Mouse (Mus musculus) forebrain, embryonic 12.5 days (tissue): ENCODE measurements around the gene C530008M17Rik. TPM values are rescaled to one million over a fixed set of nuclear protein-coding genes. Genes with fewer than 3 reads are reported as not detected.

Experiments used
- ATAC-seq: fragments of 200-750 bp; cut with Nextera tagmentation; 2 replicates; pipeline ENCODE4 v1.8.0; 2017; ENCODE audit warnings: moderate TSS enrichment; ENCODE audit not compliant: low FRiP score
- H3K27ac ChIP-seq: fragments of 300-500 bp; sonication (generic); 2 replicates; pipeline ENCODE4 v1.5.1; 2016; ENCODE audit warnings: mild to moderate bottlenecking
- H3K27me3 ChIP-seq: fragments of 300-500 bp; sonication (generic); 2 replicates; pipeline ENCODE4 v1.6.1; 2016; ENCODE audit warnings: mild to moderate bottlenecking
- H3K36me3 ChIP-seq: fragments of 300-500 bp; sonication (generic); replicated peaks from 2 replicates; pipeline ENCODE4 v1.6.1; 2016; ENCODE audit warnings: mild to moderate bottlenecking
- H3K4me1 ChIP-seq: fragments of 300-500 bp; sonication (generic); 2 replicates; pipeline ENCODE4 v1.6.1; 2016
- H3K4me2 ChIP-seq: fragments of 300-500 bp; sonication (generic); 2 replicates; pipeline ENCODE4 v1.6.1; 2016; ENCODE audit warnings: mild to moderate bottlenecking, moderate library complexity
- H3K4me3 ChIP-seq: fragments of 300-500 bp; sonication (generic); replicated peaks from 2 replicates; pipeline ENCODE4 v1.5.1; 2016; ENCODE audit warnings: mild to moderate bottlenecking
- H3K9ac ChIP-seq: fragments of 300-500 bp; sonication (generic); 2 replicates; pipeline ENCODE4 v1.6.1; 2016; ENCODE audit warnings: mild to moderate bottlenecking
- H3K9me3 ChIP-seq: fragments of 300-500 bp; sonication (generic); 2 replicates; pipeline ENCODE4 v1.6.1; 2016
- WGBS: fragments of 180-500 bp; shearing (Covaris S2); methylation state at CpG from one replicate; pipeline ENCODE4 v1.1.7; 2016; 5-methylcytosine and 5-hydroxymethylcytosine counted together
- polyA plus RNA-seq: library from polyadenylated mRNA; unstranded; fragments of >200 nt; fragmentation: Nextera tagmentation; extraction: Ambion mirVana; gene quantifications from 2 replicates; pipeline ENCODE4 v1.2.1, GENCODE M21; 2016

C530008M17Rik gene
- polyA plus RNA-seq, 1 experiment from 2014 or later, result 83.5 TPM

- WGBS, result 82% methylated on average over 7 of the region's 7 CpGs
- Histone ChIP-seq H3K27me3 (no peaks in the 10 kb centered on the region), H3K4me1 (peaks cover 49% of the 10 kb centered on the region), H3K4me3 (no peak overlapping the region), H3K27ac (peak overlapping the region; percentile 97; the same call in 1 of the 2 replicates), H3K36me3 (peaks cover 11% of the 10 kb centered on the region), H3K4me2 (no peak overlapping the region), H3K9me3 (no peaks in the 10 kb centered on the region), H3K9ac (no peak overlapping the region)
- no peak for ATAC-seq
Observed at GRCm38 (mm10) chr5:76784151-76784723, 127.9 kb downstream of the C530008M17Rik start.

GRCm38 (mm10) chr5:76785013-76785412, 128.7 kb downstream of the C530008M17Rik start:
- WGBS, result 85% methylated on average over 6 of the region's 6 CpGs
- Histone ChIP-seq H3K9me3 (no peaks in the 10 kb centered on the region), H3K9ac (no peak overlapping the region), H3K27ac (no peak overlapping the region), H3K4me2 (no peak overlapping the region), H3K27me3 (no peaks in the 10 kb centered on the region), H3K4me3 (no peak overlapping the region), H3K4me1 (peaks cover 42% of the 10 kb centered on the region), H3K36me3 (peaks cover 18% of the 10 kb centered on the region)
- ATAC-seq, result no peak

- H3K27ac ChIP-seq, result no peak overlapping the region
- H3K4me2 ChIP-seq, result no peak overlapping the region
- H3K27me3 ChIP-seq, result no peaks in the 10 kb centered on the region
- no peak for ATAC-seq
- no peak overlapping the region for H3K9ac ChIP-seq
- 95% methylated on average over 4 of the region's 4 CpGs for WGBS
- no peak overlapping the region for H3K4me3 ChIP-seq
- peaks cover 46% of the 10 kb centered on the region for H3K36me3 ChIP-seq
- H3K9me3 ChIP-seq, result no peaks in the 10 kb centered on the region
- H3K4me1 ChIP-seq, result 0 out of 2 replicates have a peak, but pooled peaks cover 2% of the 10 kb centered on the region
Observed at GRCm38 (mm10) chr5:76789881-76790280, 133.6 kb downstream of the C530008M17Rik start.

- H3K36me3 ChIP-seq, result peaks cover 46% of the 10 kb centered on the region
- no peaks in the 10 kb centered on the region for H3K4me1 ChIP-seq
- 89% methylated on average over 4 of the region's 4 CpGs for WGBS
Observed at GRCm38 (mm10) chr5:76791280-76791679, 135.0 kb downstream of the C530008M17Rik start.

GRCm38 (mm10) chr5:76792720-76793119, 136.4 kb downstream of the C530008M17Rik start:
- no peak overlapping the region for H3K27ac ChIP-seq
- H3K4me3 ChIP-seq, result no peak overlapping the region
- no peaks in the 10 kb centered on the region for H3K27me3 ChIP-seq
- no peak for ATAC-seq
- no peaks in the 10 kb centered on the region for H3K9me3 ChIP-seq
- no peak overlapping the region for H3K4me2 ChIP-seq
- peaks cover 44% of the 10 kb centered on the region for H3K36me3 ChIP-seq
- 92% methylated on average over 6 of the region's 6 CpGs for WGBS
- no peaks in the 10 kb centered on the region for H3K4me1 ChIP-seq
- no peak overlapping the region for H3K9ac ChIP-seq

More at GRCm38 (mm10) chr5:76791280-76791679, 135.0 kb downstream of the C530008M17Rik start:
- H3K9me3 ChIP-seq, result no peaks in the 10 kb centered on the region
- H3K9ac ChIP-seq, result no peak overlapping the region
- no peak for ATAC-seq
- no peak overlapping the region for H3K4me2 ChIP-seq
- no peak overlapping the region for H3K27ac ChIP-seq
- no peaks in the 10 kb centered on the region for H3K27me3 ChIP-seq
- H3K4me3 ChIP-seq, result no peak overlapping the region

GRCm38 (mm10) chr5:76798043-76798442, 141.7 kb downstream of the C530008M17Rik start:
- 97% methylated on average over 8 of the region's 8 CpGs for WGBS
- H3K4me2 ChIP-seq, result no peak overlapping the region
- H3K27ac ChIP-seq, result no peak overlapping the region
- no peaks in the 10 kb centered on the region for H3K27me3 ChIP-seq
- H3K4me3 ChIP-seq, result no peak overlapping the region
- no peak overlapping the region for H3K9ac ChIP-seq
- H3K36me3 ChIP-seq, result peaks cover 12% of the 10 kb centered on the region
- no peaks in the 10 kb centered on the region for H3K4me1 ChIP-seq
- H3K9me3 ChIP-seq, result no peaks in the 10 kb centered on the region
- ATAC-seq, result no peak

- Histone ChIP-seq H3K4me2 (no peak overlapping the region), H3K9ac (no peak overlapping the region), H3K9me3 (no peaks in the 10 kb centered on the region), H3K27me3 (no peaks in the 10 kb centered on the region), H3K27ac (no peak overlapping the region), H3K4me3 (no peak overlapping the region), H3K4me1 (no peaks in the 10 kb centered on the region), H3K36me3 (peaks cover 9% of the 10 kb centered on the region; the same call in 1 of the 2 replicates)
- WGBS, result 76% methylated on average over 10 of the region's 10 CpGs
- no peak for ATAC-seq
Observed at GRCm38 (mm10) chr5:76799471-76799870, 143.2 kb downstream of the C530008M17Rik start.

GRCm38 (mm10) chr5:76809031-76809430, 152.7 kb downstream of the C530008M17Rik start:
- no peak for ATAC-seq
- H3K27ac ChIP-seq, result no peak overlapping the region
- H3K9ac ChIP-seq, result no peak overlapping the region
- 89% methylated on average over 6 of the region's 6 CpGs for WGBS
- no peaks in the 10 kb centered on the region for H3K27me3 ChIP-seq
- H3K4me3 ChIP-seq, result no peak overlapping the region
- H3K4me2 ChIP-seq, result no peak overlapping the region
- peaks cover 6% of the 10 kb centered on the region; the same call in 1 of the 2 replicates for H3K36me3 ChIP-seq
- H3K4me1 ChIP-seq, result peaks cover 10% of the 10 kb centered on the region; the same call in 1 of the 2 replicates
- H3K9me3 ChIP-seq, result no peaks in the 10 kb centered on the region

- Histone ChIP-seq H3K27ac (peak overlapping the region; percentile 67), H3K4me2 (no peak overlapping the region), H3K9ac (no peak overlapping the region), H3K27me3 (no peaks in the 10 kb centered on the region), H3K36me3 (0 out of 2 replicates have a peak, but pooled peaks cover 9% of the 10 kb centered on the region), H3K4me1 (peaks cover 34% of the 10 kb centered on the region), H3K9me3 (no peaks in the 10 kb centered on the region), H3K4me3 (no peak overlapping the region)
- ATAC-seq, result peak; percentile 50; the same call in 1 of the 2 replicates
- 54% methylated on average over 11 of the region's 11 CpGs for WGBS
Observed at GRCm38 (mm10) chr5:76815035-76815434, 158.7 kb downstream of the C530008M17Rik start.

- no peak overlapping the region for H3K9ac ChIP-seq
- 0 out of 2 replicates have a peak, but pooled peaks cover 9% of the 10 kb centered on the region for H3K36me3 ChIP-seq
- H3K27me3 ChIP-seq, result no peaks in the 10 kb centered on the region
- no peak for ATAC-seq
- H3K4me2 ChIP-seq, result no peak overlapping the region
- peaks cover 34% of the 10 kb centered on the region for H3K4me1 ChIP-seq
- no peaks in the 10 kb centered on the region for H3K9me3 ChIP-seq
- WGBS, result 81% methylated on average over 13 of the region's 13 CpGs
- peak overlapping the region; percentile 50; the same call in 1 of the 2 replicates for H3K27ac ChIP-seq
- no peak overlapping the region for H3K4me3 ChIP-seq
Observed at GRCm38 (mm10) chr5:76815786-76816455, 159.6 kb downstream of the C530008M17Rik start.

- no peak overlapping the region for H3K4me3 ChIP-seq
- ATAC-seq, result no peak
- no peaks in the 10 kb centered on the region for H3K9me3 ChIP-seq
- no peak overlapping the region for H3K9ac ChIP-seq
- H3K4me2 ChIP-seq, result no peak overlapping the region
- H3K4me1 ChIP-seq, result peaks cover 34% of the 10 kb centered on the region
- no peaks in the 10 kb centered on the region for H3K27me3 ChIP-seq
- 80% methylated on average over 5 of the region's 5 CpGs for WGBS
- H3K36me3 ChIP-seq, result peaks cover 13% of the 10 kb centered on the region; the same call in 1 of the 2 replicates
- H3K27ac ChIP-seq, result no peak overlapping the region
Observed at GRCm38 (mm10) chr5:76816748-76817147, 160.4 kb downstream of the C530008M17Rik start.

- H3K9me3 ChIP-seq, result no peaks in the 10 kb centered on the region
- H3K27ac ChIP-seq, result no peak overlapping the region
- H3K9ac ChIP-seq, result no peak overlapping the region
- WGBS, result 89% methylated on average over 15 of the region's 15 CpGs
- no peak overlapping the region for H3K4me2 ChIP-seq
- H3K27me3 ChIP-seq, result no peaks in the 10 kb centered on the region
- H3K36me3 ChIP-seq, result peaks cover 21% of the 10 kb centered on the region; the same call in 1 of the 2 replicates
- no peak overlapping the region for H3K4me3 ChIP-seq
- ATAC-seq, result no peak
- peaks cover 34% of the 10 kb centered on the region for H3K4me1 ChIP-seq
Observed at GRCm38 (mm10) chr5:76817678-76818077, 161.4 kb downstream of the C530008M17Rik start.
